Mouse (Mus musculus): ENCODE results near the gene Cyfip2.

- TF ChIP-seq CTCF (IDR thresholded peaks at IDR 0.05): no peak
- no peak for TF ChIP-seq EP300 (IDR thresholded peaks at IDR 0.05; ENCODE audit: insufficient read depth, low read depth, low read length)
Observed at GRCm38 (mm10) chr11:46205639-46206409, 106.8 kb downstream of the Cyfip2 start.

Data from heart, adult 2 months (tissue).